Mouse (Mus musculus): ENCODE data around the gene Dll4. TPM values are rescaled to one million over a fixed set of nuclear protein-coding genes. Genes with fewer than 3 reads are reported as not detected.

Gene Dll4
- total and polyA plus RNA-seq, 2 experiments from 2014 or later, result 6.2 to 6.6 TPM

DNA sequence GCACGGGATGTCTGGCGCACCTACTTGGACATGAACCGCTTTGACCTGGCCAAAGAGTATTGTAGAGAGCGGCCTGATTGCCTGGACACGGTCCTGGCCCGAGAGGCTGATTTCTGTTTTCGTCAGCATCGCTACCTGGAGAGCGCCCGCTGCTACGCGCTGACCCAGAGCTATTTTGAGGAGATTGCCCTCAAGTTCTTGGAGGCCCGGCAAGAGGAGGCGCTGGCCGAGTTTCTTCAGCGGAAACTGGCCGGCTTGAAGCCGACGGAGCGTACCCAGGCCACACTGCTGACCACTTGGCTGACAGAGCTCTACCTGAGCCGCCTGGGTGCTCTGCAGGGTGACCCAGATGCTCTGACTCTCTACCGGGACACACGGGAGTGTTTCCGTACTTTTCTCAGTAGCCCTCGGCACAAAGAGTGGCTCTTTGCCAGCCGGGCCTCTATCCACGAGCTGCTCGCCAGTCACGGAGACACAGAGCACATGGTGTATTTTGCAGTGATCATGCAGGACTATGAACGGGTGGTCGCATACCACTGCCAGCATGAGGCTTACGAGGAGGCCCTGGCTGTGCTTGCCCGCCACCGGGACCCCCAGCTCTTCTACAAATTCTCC, 31.7 kb upstream of the Dll4 start:
- WGBS, result 89% methylated on average over 34 of the region's 34 CpGs
- H3K4me1 ChIP-seq (ENCODE audit: control insufficient read depth, insufficient read depth), result peaks cover 7% of the 10 kb centered on the region; the same call in 1 of the 2 replicates
- no peak for TF ChIP-seq CTCF (IDR thresholded peaks at IDR 0.05; ENCODE audit: low read depth)
- no peak for TF ChIP-seq EP300 (IDR thresholded peaks at IDR 0.05; ENCODE audit: low read depth)
- no peaks in the 10 kb centered on the region for H3K27me3 ChIP-seq (ENCODE audit: control insufficient read depth, insufficient read depth, low read length)
- no peak overlapping the region for H3K27ac ChIP-seq (ENCODE audit: low read depth)
- no peak for ATAC-seq (ENCODE audit: insufficient read depth, low read depth)
- no peak for DNase-seq (ENCODE audit: low spot score)
- peaks cover 77% of the 10 kb centered on the region for H3K36me3 ChIP-seq (replicated peaks; ENCODE audit: control insufficient read depth, insufficient read depth, low read length)
- no peak overlapping the region for H3K4me2 ChIP-seq (ENCODE audit: low read depth, low read length)
- H3K9ac ChIP-seq (replicated peaks; ENCODE audit: low read depth, low read length), result no peak overlapping the region
- H3K9me3 ChIP-seq (replicated peaks; ENCODE audit: control insufficient read depth, low read length), result no peaks in the 10 kb centered on the region
- H3K4me3 ChIP-seq (ENCODE audit: low read depth, low read length), result no peak overlapping the region

- WGBS, result 91% methylated on average over 18 of the region's 18 CpGs
- Histone ChIP-seq H3K4me1 (ENCODE audit: control insufficient read depth, insufficient read depth) (peaks cover 8% of the 10 kb centered on the region; the same call in 1 of the 2 replicates), H3K27me3 (ENCODE audit: control insufficient read depth, insufficient read depth, low read length) (no peaks in the 10 kb centered on the region), H3K9me3 (replicated peaks; ENCODE audit: control insufficient read depth, low read length) (no peaks in the 10 kb centered on the region), H3K9ac (replicated peaks; ENCODE audit: low read depth, low read length) (no peak overlapping the region), H3K36me3 (replicated peaks; ENCODE audit: control insufficient read depth, insufficient read depth, low read length) (peaks cover 77% of the 10 kb centered on the region), H3K27ac (ENCODE audit: low read depth) (no peak overlapping the region), H3K4me2 (ENCODE audit: low read depth, low read length) (no peak overlapping the region), H3K4me3 (ENCODE audit: low read depth, low read length) (no peak overlapping the region)
- no peak for ATAC-seq (ENCODE audit: insufficient read depth, low read depth)
- TF ChIP-seq CTCF (IDR thresholded peaks at IDR 0.05; ENCODE audit: low read depth) (no peak), EP300 (IDR thresholded peaks at IDR 0.05; ENCODE audit: low read depth) (no peak)
- DNase-seq (ENCODE audit: low spot score), result no peak
Observed at GRCm38 (mm10) chr2:119294411-119294810, 31.2 kb upstream of the Dll4 start.

GRCm38 (mm10) chr2:119296756-119297155, 28.8 kb upstream of the Dll4 start:
- Histone ChIP-seq H3K9me3 (replicated peaks; ENCODE audit: control insufficient read depth, low read length) (no peaks in the 10 kb centered on the region), H3K4me3 (ENCODE audit: low read depth, low read length) (no peak overlapping the region), H3K9ac (replicated peaks; ENCODE audit: low read depth, low read length) (no peak overlapping the region), H3K4me2 (ENCODE audit: low read depth, low read length) (no peak overlapping the region), H3K36me3 (replicated peaks; ENCODE audit: control insufficient read depth, insufficient read depth, low read length) (peaks cover 60% of the 10 kb centered on the region), H3K4me1 (ENCODE audit: control insufficient read depth, insufficient read depth) (peaks cover 16% of the 10 kb centered on the region), H3K27ac (ENCODE audit: low read depth) (no peak overlapping the region), H3K27me3 (ENCODE audit: control insufficient read depth, insufficient read depth, low read length) (no peaks in the 10 kb centered on the region)
- DNase-seq (ENCODE audit: low spot score) (no peak), ATAC-seq (ENCODE audit: insufficient read depth, low read depth) (no peak)
- TF ChIP-seq CTCF (IDR thresholded peaks at IDR 0.05; ENCODE audit: low read depth), result no peak
- no peak for TF ChIP-seq EP300 (IDR thresholded peaks at IDR 0.05; ENCODE audit: low read depth)
- WGBS, result 88% methylated on average over 12 of the region's 12 CpGs

DNA sequence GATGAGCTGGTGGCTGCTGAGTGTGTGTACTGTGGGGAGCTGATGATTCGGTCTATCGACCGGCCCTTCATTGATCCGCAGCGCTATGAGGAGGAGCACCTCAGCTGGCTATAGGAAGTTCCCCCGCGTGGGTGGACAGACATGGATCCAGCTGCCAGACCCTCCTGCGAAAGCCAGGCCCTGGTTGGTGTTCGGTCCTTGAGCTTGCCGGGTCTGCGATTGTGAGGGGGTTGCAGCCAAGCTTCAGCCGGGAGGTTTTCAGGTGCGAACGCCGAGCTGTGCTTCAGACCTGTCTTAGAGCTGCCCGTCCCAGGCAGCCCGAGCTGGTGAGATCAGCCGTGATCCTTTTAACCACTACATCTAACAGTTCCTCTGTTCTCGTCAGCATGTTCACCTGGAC, 28.1 kb upstream of the Dll4 start:
- 92% methylated on average over 19 of the region's 19 CpGs for WGBS
- H3K4me2 ChIP-seq (ENCODE audit: low read depth, low read length), result no peak overlapping the region
- DNase-seq (ENCODE audit: low spot score) (no peak), ATAC-seq (ENCODE audit: insufficient read depth, low read depth) (no peak)
- H3K27me3 ChIP-seq (ENCODE audit: control insufficient read depth, insufficient read depth, low read length), result no peaks in the 10 kb centered on the region
- H3K27ac ChIP-seq (ENCODE audit: low read depth), result no peak overlapping the region
- H3K9me3 ChIP-seq (replicated peaks; ENCODE audit: control insufficient read depth, low read length), result no peaks in the 10 kb centered on the region
- TF ChIP-seq EP300 (IDR thresholded peaks at IDR 0.05; ENCODE audit: low read depth) (no peak), CTCF (IDR thresholded peaks at IDR 0.05; ENCODE audit: low read depth) (no peak)
- H3K4me3 ChIP-seq (ENCODE audit: low read depth, low read length), result no peak overlapping the region
- H3K36me3 ChIP-seq (replicated peaks; ENCODE audit: control insufficient read depth, insufficient read depth, low read length), result peaks cover 54% of the 10 kb centered on the region
- H3K4me1 ChIP-seq (ENCODE audit: control insufficient read depth, insufficient read depth), result peaks cover 16% of the 10 kb centered on the region
- H3K9ac ChIP-seq (replicated peaks; ENCODE audit: low read depth, low read length), result no peak overlapping the region

- H3K27me3 ChIP-seq (ENCODE audit: control insufficient read depth, insufficient read depth, low read length), result no peaks in the 10 kb centered on the region
- DNase-seq (ENCODE audit: low spot score) (peak; percentile 70), ATAC-seq (ENCODE audit: insufficient read depth, low read depth) (no peak)
- WGBS, result 36% methylated on average over 5 of the region's 5 CpGs
- TF ChIP-seq CTCF (IDR thresholded peaks at IDR 0.05; ENCODE audit: low read depth) (peak; percentile 72), EP300 (IDR thresholded peaks at IDR 0.05; ENCODE audit: low read depth) (no peak)
- H3K9ac ChIP-seq (replicated peaks; ENCODE audit: low read depth, low read length), result no peak overlapping the region
- peaks cover 46% of the 10 kb centered on the region for H3K36me3 ChIP-seq (replicated peaks; ENCODE audit: control insufficient read depth, insufficient read depth, low read length)
- H3K9me3 ChIP-seq (replicated peaks; ENCODE audit: control insufficient read depth, low read length), result no peaks in the 10 kb centered on the region
- H3K4me2 ChIP-seq (ENCODE audit: low read depth, low read length), result no peak overlapping the region
- H3K4me1 ChIP-seq (ENCODE audit: control insufficient read depth, insufficient read depth), result peaks cover 16% of the 10 kb centered on the region
- peak overlapping the region; percentile 83; the same call in 1 of the 2 replicates for H3K27ac ChIP-seq (ENCODE audit: low read depth)
- H3K4me3 ChIP-seq (ENCODE audit: low read depth, low read length), result no peak overlapping the region
Observed at GRCm38 (mm10) chr2:119298330-119298729, 27.3 kb upstream of the Dll4 start.

- H3K27ac ChIP-seq (ENCODE audit: low read depth), result peak overlapping the region; percentile 83
- peaks cover 16% of the 10 kb centered on the region for H3K4me1 ChIP-seq (ENCODE audit: control insufficient read depth, insufficient read depth)
- no peaks in the 10 kb centered on the region for H3K27me3 ChIP-seq (ENCODE audit: control insufficient read depth, insufficient read depth, low read length)
- no peak overlapping the region for H3K4me2 ChIP-seq (ENCODE audit: low read depth, low read length)
- no peaks in the 10 kb centered on the region for H3K9me3 ChIP-seq (replicated peaks; ENCODE audit: control insufficient read depth, low read length)
- DNase-seq (ENCODE audit: low spot score) (no peak), ATAC-seq (ENCODE audit: insufficient read depth, low read depth) (no peak)
- H3K9ac ChIP-seq (replicated peaks; ENCODE audit: low read depth, low read length), result no peak overlapping the region
- TF ChIP-seq CTCF (IDR thresholded peaks at IDR 0.05; ENCODE audit: low read depth) (no peak), EP300 (IDR thresholded peaks at IDR 0.05; ENCODE audit: low read depth) (no peak)
- H3K36me3 ChIP-seq (replicated peaks; ENCODE audit: control insufficient read depth, insufficient read depth, low read length), result peaks cover 41% of the 10 kb centered on the region
- 70% methylated on average over 2 of the region's 2 CpGs for WGBS
- no peak overlapping the region for H3K4me3 ChIP-seq (ENCODE audit: low read depth, low read length)
Observed at GRCm38 (mm10) chr2:119298839-119299238, 26.7 kb upstream of the Dll4 start.
